Mouse (Mus musculus): Measurements from ENCODE around the gene Crk. TPM values are rescaled to one million over a fixed set of nuclear protein-coding genes. Genes with fewer than 3 reads are reported as not detected.

Gene Crk
- 140 and 142 TPM in 2 replicates for polyA plus RNA-seq (2016; fragmentation: Nextera tagmentation; extraction: Ambion mirVana)

GRCm38 (mm10) chr11:75678747-75679438, at the start of gene Crk:
TSS of gene Crk (plus strand) at chr11:75679259.
- peak within 1 kb of the TSS; percentile 94 for H3K9ac ChIP-seq (replicated peaks)
- peaks cover 16% of the 10 kb centered on the region for H3K4me1 ChIP-seq
- H3K9me3 ChIP-seq: no peaks in the 10 kb centered on the region
- peak within 1 kb of the TSS; percentile 89 for H3K4me2 ChIP-seq (replicated peaks)
- peak within 1 kb of the TSS; percentile 99 for H3K4me3 ChIP-seq
- ATAC-seq (ENCODE audit: low FRiP score, low read depth): peak; percentile 96
- WGBS: under 1% methylated on average over 54 of the region's 55 CpGs
- no peaks in the 10 kb centered on the region; the same call in 1 of the 2 replicates for H3K27me3 ChIP-seq
- H3K27ac ChIP-seq (replicated peaks): peak within 1 kb of the TSS; percentile 89
- peaks cover 13% of the 10 kb centered on the region for H3K36me3 ChIP-seq

- ATAC-seq (ENCODE audit: low FRiP score, low read depth): no peak
- Histone ChIP-seq H3K27me3 (no peaks in the 10 kb centered on the region), H3K4me3 (peak overlapping the region; percentile 66), H3K4me1 (peaks cover 23% of the 10 kb centered on the region), H3K9ac (replicated peaks) (peak overlapping the region; percentile 67), H3K4me2 (replicated peaks) (peak overlapping the region; percentile 79), H3K36me3 (peaks cover 36% of the 10 kb centered on the region), H3K27ac (replicated peaks) (peak overlapping the region; percentile 71; the same call in 1 of the 2 replicates), H3K9me3 (no peaks in the 10 kb centered on the region)
- 17% methylated on average over 5 of the region's 5 CpGs for WGBS
These were observed 49.0 kb upstream of the Crk start for GRCm38 (mm10) chr11:75630098-75630497.

- Histone ChIP-seq H3K36me3 (peaks cover 29% of the 10 kb centered on the region), H3K4me2 (replicated peaks) (peak within 1 kb of the TSS; percentile 79), H3K4me1 (peaks cover 23% of the 10 kb centered on the region), H3K27ac (replicated peaks) (peak within 1 kb of the TSS; percentile 71), H3K27me3 (no peaks in the 10 kb centered on the region), H3K9me3 (no peaks in the 10 kb centered on the region), H3K9ac (replicated peaks) (peak within 1 kb of the TSS; percentile 68), H3K4me3 (peak within 1 kb of the TSS; percentile 66)
- ATAC-seq (ENCODE audit: low FRiP score, low read depth): peak; percentile 100
- WGBS: under 1% methylated on average over 53 of the region's 53 CpGs
These were observed 48.3 kb upstream of the Crk start, which contains the start of gene Inpp5k for GRCm38 (mm10) chr11:75630645-75631229. TSS of gene Inpp5k (plus strand) at chr11:75630988.

GRCm38 (mm10) chr11:75631561-75632225, 47.4 kb upstream of the Crk start:
- Histone ChIP-seq H3K27me3 (no peaks in the 10 kb centered on the region), H3K9me3 (no peaks in the 10 kb centered on the region), H3K27ac (replicated peaks) (peak overlapping the region; percentile 71; the same call in 1 of the 2 replicates), H3K4me2 (replicated peaks) (peak overlapping the region; percentile 79), H3K4me3 (peak overlapping the region; percentile 66), H3K4me1 (peaks cover 23% of the 10 kb centered on the region), H3K9ac (replicated peaks) (peak overlapping the region; percentile 68), H3K36me3 (peaks cover 21% of the 10 kb centered on the region)
- no peak for ATAC-seq (ENCODE audit: low FRiP score, low read depth)
- 8% methylated on average over 13 of the region's 13 CpGs for WGBS

GRCm38 (mm10) chr11:75632921-75633320, 46.1 kb upstream of the Crk start:
- Histone ChIP-seq H3K4me3 (no peak overlapping the region), H3K36me3 (peaks cover 22% of the 10 kb centered on the region), H3K4me2 (replicated peaks) (no peak overlapping the region), H3K27me3 (no peaks in the 10 kb centered on the region), H3K4me1 (peaks cover 23% of the 10 kb centered on the region), H3K9ac (replicated peaks) (no peak overlapping the region), H3K9me3 (no peaks in the 10 kb centered on the region), H3K27ac (replicated peaks) (no peak overlapping the region)
- WGBS: 93% methylated on average over 5 of the region's 5 CpGs
- ATAC-seq (ENCODE audit: low FRiP score, low read depth): no peak

GRCm38 (mm10) chr11:75634801-75635200, 44.3 kb upstream of the Crk start:
- no peak overlapping the region for H3K4me3 ChIP-seq
- no peak for ATAC-seq (ENCODE audit: low FRiP score, low read depth)
- H3K36me3 ChIP-seq: peaks cover 19% of the 10 kb centered on the region
- H3K4me2 ChIP-seq (replicated peaks): no peak overlapping the region
- no peaks in the 10 kb centered on the region for H3K27me3 ChIP-seq
- no peak overlapping the region for H3K27ac ChIP-seq (replicated peaks)
- H3K9ac ChIP-seq (replicated peaks): no peak overlapping the region
- H3K4me1 ChIP-seq: peaks cover 18% of the 10 kb centered on the region
- H3K9me3 ChIP-seq: no peaks in the 10 kb centered on the region
- 87% methylated on average over 3 of the region's 3 CpGs for WGBS

GRCm38 (mm10) chr11:75635315-75635714, 43.7 kb upstream of the Crk start:
- Histone ChIP-seq H3K9ac (replicated peaks) (no peak overlapping the region), H3K4me1 (peaks cover 14% of the 10 kb centered on the region), H3K4me2 (replicated peaks) (no peak overlapping the region), H3K36me3 (peaks cover 19% of the 10 kb centered on the region), H3K27ac (replicated peaks) (no peak overlapping the region), H3K27me3 (no peaks in the 10 kb centered on the region), H3K9me3 (no peaks in the 10 kb centered on the region), H3K4me3 (no peak overlapping the region)
- ATAC-seq (ENCODE audit: low FRiP score, low read depth): no peak
- WGBS: 86% methylated on average over 11 of the region's 11 CpGs

GRCm38 (mm10) chr11:75643323-75643722, 35.7 kb upstream of the Crk start:
- Histone ChIP-seq H3K27me3 (no peaks in the 10 kb centered on the region), H3K27ac (replicated peaks) (no peak overlapping the region), H3K4me1 (no peaks in the 10 kb centered on the region), H3K4me3 (no peak overlapping the region), H3K4me2 (replicated peaks) (no peak overlapping the region), H3K9ac (replicated peaks) (no peak overlapping the region), H3K36me3 (peaks cover 9% of the 10 kb centered on the region; the same call in 1 of the 2 replicates), H3K9me3 (no peaks in the 10 kb centered on the region)
- ATAC-seq (ENCODE audit: low FRiP score, low read depth): no peak
- WGBS: 85% methylated on average over 5 of the region's 5 CpGs

GRCm38 (mm10) chr11:75644684-75645083, 34.4 kb upstream of the Crk start:
- no peak overlapping the region for H3K27ac ChIP-seq (replicated peaks)
- peaks cover 6% of the 10 kb centered on the region; the same call in 1 of the 2 replicates for H3K36me3 ChIP-seq
- 86% methylated on average over 9 of the region's 9 CpGs for WGBS
- no peaks in the 10 kb centered on the region for H3K27me3 ChIP-seq
- no peak overlapping the region for H3K4me2 ChIP-seq (replicated peaks)
- H3K4me1 ChIP-seq: no peaks in the 10 kb centered on the region
- no peak overlapping the region for H3K9ac ChIP-seq (replicated peaks)
- no peak overlapping the region for H3K4me3 ChIP-seq
- ATAC-seq (ENCODE audit: low FRiP score, low read depth): no peak
- H3K9me3 ChIP-seq: no peaks in the 10 kb centered on the region

GRCm38 (mm10) chr11:75647681-75648211, 31.3 kb upstream of the Crk start:
- Histone ChIP-seq H3K4me1 (peaks cover 19% of the 10 kb centered on the region), H3K36me3 (peaks cover 6% of the 10 kb centered on the region; the same call in 1 of the 2 replicates), H3K4me2 (replicated peaks) (no peak overlapping the region), H3K27ac (replicated peaks) (no peak overlapping the region), H3K9me3 (no peaks in the 10 kb centered on the region), H3K27me3 (peaks cover 15% of the 10 kb centered on the region), H3K4me3 (no peak overlapping the region), H3K9ac (replicated peaks) (no peak overlapping the region)
- ATAC-seq (ENCODE audit: low FRiP score, low read depth): no peak
- 71% methylated on average over 6 of the region's 6 CpGs for WGBS

- Histone ChIP-seq H3K36me3 (peaks cover 6% of the 10 kb centered on the region; the same call in 1 of the 2 replicates), H3K4me3 (no peak overlapping the region), H3K27me3 (peaks cover 29% of the 10 kb centered on the region), H3K9ac (replicated peaks) (no peak overlapping the region), H3K4me2 (replicated peaks) (no peak overlapping the region), H3K9me3 (no peaks in the 10 kb centered on the region), H3K27ac (replicated peaks) (no peak overlapping the region), H3K4me1 (peaks cover 27% of the 10 kb centered on the region)
- no peak for ATAC-seq (ENCODE audit: low FRiP score, low read depth)
- WGBS: 88% methylated on average over 4 of the region's 4 CpGs
These were observed 29.9 kb upstream of the Crk start for GRCm38 (mm10) chr11:75649155-75649561.
